Mouse (Mus musculus): ENCODE data around the gene Hemk1.

DNA sequence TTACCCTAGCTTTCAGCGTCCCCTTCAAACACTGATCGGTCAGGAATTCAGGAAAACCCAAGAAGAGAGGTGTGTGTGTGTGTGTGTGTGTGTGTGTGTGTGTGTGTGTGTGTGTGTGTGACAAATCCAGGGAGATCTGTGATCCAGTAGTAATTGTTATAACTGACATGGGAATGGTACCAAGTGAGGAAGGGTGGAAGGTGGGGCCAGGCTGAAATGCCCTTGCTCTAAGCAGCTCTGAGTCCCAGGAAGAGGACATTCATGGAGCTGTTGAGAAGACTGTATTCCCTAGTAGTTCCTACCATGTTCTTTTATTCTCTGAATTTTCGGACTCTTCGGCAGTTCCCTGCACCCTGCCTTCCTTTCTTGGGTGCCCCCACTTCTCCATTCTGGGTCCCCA, 40.5 kb downstream of the Hemk1 start:
- TF ChIP-seq CTCF (IDR thresholded peaks at IDR 0.05; ENCODE audit: low read depth, low read length) = no peak
- TF ChIP-seq GATA1 (IDR thresholded peaks at IDR 0.05; ENCODE audit: borderline replicate concordance, low read length) = no peak
- no peak for TF ChIP-seq GATA2 (IDR thresholded peaks at IDR 0.05; ENCODE audit: borderline replicate concordance, low read depth, low read length)
- TF ChIP-seq POLR2AphosphoS5 (IDR thresholded peaks at IDR 0.05; ENCODE audit: insufficient replicate concordance, low read depth, low read length) = no peak; the same call in 1 of the 2 replicates
